Mouse (Mus musculus) lung, postnatal 0 days (tissue): ENCODE data around the gene Ppp2r5e.

Experiments
- CTCF ChIP-seq: IDR thresholded peaks from 2 replicates; pipeline ENCODE4 v1.5.1; 2016; ENCODE audit warnings: antibody characterized with exemption, mild to moderate bottlenecking
- EP300 ChIP-seq: IDR thresholded peaks from 2 replicates; pipeline ENCODE4 v1.6.1; 2016; ENCODE audit warnings: antibody characterized with exemption, mild to moderate bottlenecking, control low read depth

GRCm38 (mm10) chr12:75537673-75538423, 58.2 kb downstream of the Ppp2r5e start:
- TF ChIP-seq CTCF (no peak), EP300 (no peak)
